Mouse (Mus musculus) midbrain, embryonic 11.5 days (tissue): ENCODE measurements around the gene C4b. TPM values are rescaled to one million over a fixed set of nuclear protein-coding genes. Genes with fewer than 3 reads are reported as not detected.
"Not testable (repeated sequence)": the region's sequence is repeated elsewhere in the genome, so short reads cannot be mapped to it uniquely, and the experiment has no call there.

ENCODE experiments used
- ATAC-seq: fragments of 200-750 bp; cut with Nextera tagmentation; 2 replicates; pipeline ENCODE4 v1.8.0; 2017; ENCODE audit warnings: moderate TSS enrichment, moderate library complexity; ENCODE audit not compliant: low FRiP score
- DNase-seq: peaks from one replicate; pipeline ENCODE4 v3.0.0; 2015; ENCODE audit warnings: low spot score; ENCODE audit errors: missing footprints
- H3K27ac ChIP-seq: fragments of 300-500 bp; sonication (generic); 2 replicates; pipeline ENCODE4 v1.5.1; 2014; ENCODE audit warnings: low read depth, low read length
- H3K27me3 ChIP-seq: fragments of 300-500 bp; sonication (generic); 2 replicates; pipeline ENCODE4 v1.6.1; 2014; ENCODE audit warnings: mild to moderate bottlenecking, low read length, moderate library complexity, mixed read lengths; ENCODE audit not compliant: control insufficient read depth, insufficient read depth
- H3K36me3 ChIP-seq: fragments of 300-500 bp; sonication (generic); 2 replicates; pipeline ENCODE4 v1.6.1; 2014; ENCODE audit warnings: mild to moderate bottlenecking, low read length, moderate library complexity, mixed read lengths; ENCODE audit not compliant: control insufficient read depth, insufficient read depth
- H3K4me1 ChIP-seq: fragments of 300-500 bp; sonication (generic); 2 replicates; pipeline ENCODE4 v1.6.1; 2014; ENCODE audit warnings: low read length; ENCODE audit not compliant: control insufficient read depth, insufficient read depth
- H3K4me2 ChIP-seq: fragments of 300-500 bp; sonication (generic); 2 replicates; pipeline ENCODE4 v1.6.1; 2014; ENCODE audit warnings: mild to moderate bottlenecking, moderate library complexity
- H3K4me3 ChIP-seq: fragments of 300-500 bp; sonication (generic); 2 replicates; pipeline ENCODE4 v1.5.1; 2014; ENCODE audit warnings: low read depth, low read length
- H3K9ac ChIP-seq: fragments of 300-500 bp; sonication (generic); 2 replicates; pipeline ENCODE4 v1.6.1; 2014; ENCODE audit warnings: low read length
- H3K9me3 ChIP-seq: fragments of 300-500 bp; sonication (generic); 2 replicates; pipeline ENCODE4 v1.6.1; 2016; ENCODE audit warnings: low read length; ENCODE audit not compliant: control insufficient read depth
- WGBS: fragments of 180-500 bp; shearing (Covaris S2); extraction: QIAGEN DNeasy Blood & Tissue Kit; methylation state at CpG from one replicate; pipeline ENCODE4 v1.1.7; 2014; 5-methylcytosine and 5-hydroxymethylcytosine counted together
- polyA plus RNA-seq: library from polyadenylated mRNA; unstranded; fragments of >200 nt; fragmentation: Nextera tagmentation; extraction: Ambion mirVana; gene quantifications from 2 replicates; pipeline ENCODE4 v1.2.1, GENCODE M21; 2014

C4b gene
- polyA plus RNA-seq, 1 experiment from 2014 or later: not detected

DNA sequence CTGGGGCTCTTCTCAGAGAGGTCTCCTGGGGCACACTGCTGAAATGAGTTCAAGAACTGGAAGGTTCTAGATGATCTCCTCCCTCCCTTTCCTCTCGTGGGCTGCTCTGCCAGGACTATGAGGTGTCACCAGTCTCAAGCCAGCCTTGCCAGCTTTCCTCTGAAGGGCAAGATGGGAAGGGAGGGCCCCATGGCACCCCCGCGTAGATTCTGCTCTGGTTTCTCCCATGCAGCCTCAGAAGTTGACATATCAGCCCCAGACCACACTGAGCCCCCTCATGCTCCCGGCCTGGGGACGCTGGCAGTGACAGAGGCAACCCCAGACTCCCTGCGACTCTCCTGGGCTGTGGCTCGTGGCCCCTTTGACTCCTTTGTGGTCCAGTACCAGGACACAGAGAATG lies 28.2 kb downstream of the C4b start:
- ATAC-seq: not testable (repeated sequence)

DNA sequence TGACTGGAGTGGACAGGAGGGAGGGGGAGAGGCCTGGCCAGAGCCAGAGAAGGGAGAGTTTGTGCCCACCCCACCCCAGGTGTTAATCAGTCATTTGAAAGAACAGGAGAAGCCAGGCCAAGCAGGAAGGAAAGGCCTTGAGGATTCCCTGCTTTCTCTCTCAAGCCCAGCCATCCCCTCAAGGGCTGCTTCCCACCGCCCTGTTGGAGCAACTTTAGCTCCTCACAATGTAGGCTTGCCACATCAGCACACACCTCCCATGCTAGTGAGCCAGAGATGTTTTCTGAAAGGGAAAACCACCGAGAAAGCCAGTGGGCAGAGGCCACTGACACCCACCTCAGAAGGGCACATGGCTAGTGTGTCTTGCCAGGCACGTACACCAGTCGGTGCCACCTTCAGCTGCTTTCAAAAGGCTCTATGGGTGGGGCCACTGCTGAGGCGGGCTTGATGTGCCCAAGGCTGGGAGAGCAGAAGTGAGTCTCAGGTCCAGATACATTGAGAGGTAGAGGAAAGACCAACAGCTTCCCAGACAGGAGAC lies 28.7 kb downstream of the C4b start:
- H3K36me3 ChIP-seq, H3K4me1 ChIP-seq, H3K4me2 ChIP-seq, H3K9me3 ChIP-seq, DNase-seq, H3K4me3 ChIP-seq, H3K27me3 ChIP-seq, H3K9ac ChIP-seq, H3K27ac ChIP-seq, ATAC-seq: not testable (repeated sequence)
- 81% methylated on average over 5 of the region's 5 CpGs for WGBS

More for the DNA sequence above, 28.2 kb downstream of the C4b start:
- not testable (repeated sequence) for H3K4me2 ChIP-seq, DNase-seq, H3K9ac ChIP-seq, H3K4me3 ChIP-seq, H3K9me3 ChIP-seq, H3K36me3 ChIP-seq, H3K4me1 ChIP-seq, H3K27me3 ChIP-seq, H3K27ac ChIP-seq
- WGBS: 87% methylated on average over 6 of the region's 7 CpGs

DNA sequence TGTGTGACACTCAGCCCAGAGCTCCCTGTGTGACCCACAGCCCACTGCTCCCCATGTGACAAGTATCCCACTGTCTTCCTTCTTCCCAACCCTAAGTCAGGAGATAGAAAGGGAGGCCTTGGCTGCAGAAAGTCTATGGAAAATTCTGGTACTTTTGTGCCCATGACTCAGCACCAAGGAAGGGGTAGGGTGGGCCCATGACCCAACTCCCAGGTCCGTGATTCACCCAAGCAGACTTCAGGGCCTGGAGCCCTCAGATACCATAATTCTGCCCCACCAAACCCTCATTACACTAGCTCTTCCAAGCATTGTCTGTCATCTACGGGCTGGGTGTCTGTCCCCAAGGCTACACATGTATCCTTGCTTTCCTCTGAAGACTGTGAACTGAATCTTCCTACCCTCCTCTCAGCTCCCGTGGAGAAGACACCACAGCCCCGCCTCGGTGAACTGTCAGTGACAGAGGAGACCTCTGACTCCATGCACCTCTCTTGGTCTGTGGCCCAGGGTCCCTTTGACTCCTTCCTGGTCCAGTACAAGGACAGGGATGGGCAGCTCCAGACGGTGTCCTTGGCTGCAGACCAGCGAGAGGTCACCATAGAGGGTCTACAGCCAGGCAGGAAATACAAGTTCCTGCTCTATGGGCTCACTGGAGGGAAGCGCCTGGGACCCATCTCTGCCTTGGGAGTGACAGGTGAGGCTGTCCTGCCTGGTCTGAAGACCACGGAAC lies 29.3 kb downstream of the C4b start:
- not testable (repeated sequence) for H3K4me2 ChIP-seq, H3K9ac ChIP-seq, H3K36me3 ChIP-seq, H3K4me3 ChIP-seq, H3K9me3 ChIP-seq, DNase-seq, H3K27ac ChIP-seq, H3K4me1 ChIP-seq, H3K27me3 ChIP-seq, ATAC-seq
- 90% methylated on average over 9 of the region's 9 CpGs for WGBS

DNA sequence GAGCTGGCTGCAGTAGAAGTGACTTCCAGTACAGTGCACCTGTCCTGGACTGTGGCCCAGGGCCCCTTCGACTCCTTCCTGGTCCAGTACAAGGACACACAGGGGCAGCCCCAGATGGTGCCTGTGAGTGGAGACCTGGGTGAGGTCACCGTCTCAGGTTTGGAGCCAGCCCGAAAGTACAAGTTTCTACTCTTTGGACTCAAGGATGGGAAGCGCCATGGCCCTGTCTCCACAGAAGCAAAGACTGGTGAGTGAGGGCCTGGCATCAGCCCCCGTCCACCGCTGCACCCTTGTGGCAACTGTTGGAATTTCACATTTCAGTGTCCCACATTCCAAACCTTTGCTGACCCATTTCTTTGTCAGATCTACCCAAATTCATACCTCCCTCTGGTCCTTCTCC lies 30.7 kb downstream of the C4b start:
- WGBS: 39% methylated on average over 6 of the region's 6 CpGs
- Histone ChIP-seq H3K4me2 (no peak overlapping the region), H3K27me3 (no peaks in the 10 kb centered on the region), H3K4me3 (no peak overlapping the region), H3K9me3 (no peaks in the 10 kb centered on the region), H3K27ac (no peak overlapping the region), H3K9ac (no peak overlapping the region), H3K36me3 (no peaks in the 10 kb centered on the region), H3K4me1 (no peaks in the 10 kb centered on the region)
- ATAC-seq (no peak), DNase-seq (no peak)

DNA sequence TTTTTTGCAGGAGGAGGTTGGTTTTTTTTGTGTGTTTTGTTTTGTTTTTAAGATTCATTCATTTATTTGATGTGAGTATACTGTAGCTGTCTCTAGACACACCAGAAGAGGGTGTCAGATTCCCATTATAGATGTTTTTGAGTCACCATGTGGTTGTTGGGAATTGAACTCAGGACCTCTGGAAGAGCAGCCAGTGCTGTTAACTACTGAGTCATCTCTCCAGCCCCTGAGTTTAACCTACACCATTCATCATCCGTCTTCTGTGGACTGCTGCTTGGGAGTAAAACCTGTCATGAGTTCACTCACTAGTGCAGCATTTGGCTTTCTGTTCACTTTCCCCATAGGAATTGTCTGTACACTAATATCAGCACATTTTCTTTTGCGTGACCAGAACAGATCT lies 37.2 kb downstream of the C4b start:
- H3K9me3 ChIP-seq, H3K4me1 ChIP-seq, H3K4me3 ChIP-seq, H3K36me3 ChIP-seq, H3K27ac ChIP-seq, ATAC-seq, DNase-seq, H3K9ac ChIP-seq, H3K27me3 ChIP-seq, H3K4me2 ChIP-seq: not testable (repeated sequence)
- WGBS: 79% methylated on average over 2 of the region's 2 CpGs

DNA sequence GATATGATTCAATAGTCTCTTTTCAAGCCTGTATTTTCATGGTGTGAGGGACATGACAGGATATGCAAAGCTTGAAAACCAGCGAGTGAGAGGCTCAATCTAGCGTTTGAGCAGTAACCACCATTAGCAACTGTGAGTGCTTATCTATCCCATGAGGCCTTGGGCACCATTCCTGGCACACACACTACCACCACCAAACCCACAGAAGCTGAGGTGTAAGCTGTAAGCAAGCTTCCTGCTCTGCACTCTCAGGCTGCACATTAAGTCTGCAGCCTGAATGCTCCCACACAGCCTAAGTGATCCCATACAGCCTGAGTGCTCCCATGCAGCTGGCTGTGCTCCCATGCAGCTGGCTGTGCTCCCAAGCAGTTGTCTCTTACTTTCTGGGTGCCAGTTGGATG lies 43.0 kb downstream of the C4b start:
- Histone ChIP-seq H3K9ac (no peak overlapping the region), H3K4me1 (peaks cover 5% of the 10 kb centered on the region; the same call in 1 of the 2 replicates), H3K9me3 (no peaks in the 10 kb centered on the region), H3K27me3 (no peaks in the 10 kb centered on the region), H3K4me2 (no peak overlapping the region), H3K4me3 (no peak overlapping the region), H3K27ac (no peak overlapping the region), H3K36me3 (no peaks in the 10 kb centered on the region)
- 82% methylated on average over 2 of the region's 2 CpGs for WGBS
- no peak for DNase-seq
- ATAC-seq: no peak

DNA sequence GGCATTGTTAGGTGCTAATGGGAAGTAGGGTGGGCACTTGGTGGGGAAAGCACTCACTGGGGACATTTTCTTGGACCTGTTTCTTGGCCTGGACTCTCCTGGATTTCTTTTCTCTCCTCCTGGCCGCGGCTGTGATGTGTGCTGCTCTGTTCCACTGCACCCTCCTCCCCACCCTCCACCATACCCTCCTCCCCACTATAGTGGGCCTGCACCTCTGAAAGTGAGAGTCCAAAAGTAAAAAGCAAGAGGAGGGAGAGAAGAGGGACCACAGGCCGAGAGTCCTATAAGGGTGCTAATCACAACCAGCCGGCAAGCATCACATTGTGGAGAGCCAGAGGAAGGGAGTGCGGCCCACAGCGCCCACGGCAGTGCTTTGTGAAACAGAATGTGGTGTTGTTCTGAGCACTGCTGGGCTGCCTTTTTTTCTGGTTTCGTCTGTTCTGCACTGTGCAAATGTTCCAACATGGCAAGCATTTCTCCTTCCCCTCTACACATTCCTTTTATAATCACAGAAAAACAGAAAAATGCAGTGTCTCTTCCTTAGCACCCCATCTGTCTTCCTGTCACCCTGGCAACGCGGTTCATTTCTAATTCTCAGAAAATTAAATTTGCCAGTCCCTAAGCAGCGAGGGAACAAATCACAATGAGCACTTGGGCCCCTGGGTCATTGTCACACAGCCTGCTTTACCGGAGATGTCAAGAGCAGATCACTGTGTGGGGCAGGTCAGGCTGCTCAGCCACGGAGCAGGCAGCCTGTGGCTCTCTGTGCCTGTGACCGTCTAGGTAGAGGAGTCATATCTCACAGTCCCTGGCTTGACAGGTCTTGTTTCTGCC lies 43.9 kb downstream of the C4b start:
- no peak overlapping the region for H3K4me2 ChIP-seq
- DNase-seq (no peak), ATAC-seq (0 out of 2 replicates have a peak, but pooled peaks have one; percentile 30)
- WGBS: 63% methylated on average over 14 of the region's 14 CpGs
- no peaks in the 10 kb centered on the region for H3K36me3 ChIP-seq
- no peak overlapping the region for H3K4me3 ChIP-seq
- peaks cover 5% of the 10 kb centered on the region; the same call in 1 of the 2 replicates for H3K4me1 ChIP-seq
- no peaks in the 10 kb centered on the region for H3K9me3 ChIP-seq
- no peak overlapping the region; the same call in 1 of the 2 replicates for H3K27ac ChIP-seq
- H3K9ac ChIP-seq: no peak overlapping the region
- H3K27me3 ChIP-seq: no peaks in the 10 kb centered on the region

DNA sequence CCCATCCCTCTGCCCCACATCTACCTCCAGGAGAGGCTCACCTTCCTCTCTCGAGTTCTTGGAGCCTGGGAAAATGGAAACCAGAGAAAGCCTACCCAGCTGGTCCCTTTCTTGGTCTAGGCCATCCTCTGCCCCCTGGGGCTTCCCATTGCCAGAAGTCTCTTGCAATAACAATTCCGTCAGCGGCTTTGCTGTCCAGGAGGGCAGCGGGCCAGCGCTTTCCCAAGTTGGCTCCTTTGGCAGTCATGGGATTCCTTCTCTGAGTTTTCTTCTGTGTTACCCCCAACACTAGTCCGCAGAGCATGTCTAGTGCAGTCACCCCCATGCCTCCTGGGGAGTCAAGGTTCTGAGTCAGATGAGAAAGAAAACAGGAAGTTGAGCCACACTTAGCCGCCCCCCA lies 50.8 kb downstream of the C4b start:
- H3K27me3 ChIP-seq: no peaks in the 10 kb centered on the region
- no peaks in the 10 kb centered on the region for H3K36me3 ChIP-seq
- DNase-seq (no peak), ATAC-seq (no peak)
- no peak overlapping the region for H3K4me2 ChIP-seq
- no peak overlapping the region for H3K4me3 ChIP-seq
- no peaks in the 10 kb centered on the region for H3K4me1 ChIP-seq
- H3K9me3 ChIP-seq: no peaks in the 10 kb centered on the region
- 57% methylated on average over 7 of the region's 7 CpGs for WGBS
- H3K9ac ChIP-seq: no peak overlapping the region
- H3K27ac ChIP-seq: no peak overlapping the region

DNA sequence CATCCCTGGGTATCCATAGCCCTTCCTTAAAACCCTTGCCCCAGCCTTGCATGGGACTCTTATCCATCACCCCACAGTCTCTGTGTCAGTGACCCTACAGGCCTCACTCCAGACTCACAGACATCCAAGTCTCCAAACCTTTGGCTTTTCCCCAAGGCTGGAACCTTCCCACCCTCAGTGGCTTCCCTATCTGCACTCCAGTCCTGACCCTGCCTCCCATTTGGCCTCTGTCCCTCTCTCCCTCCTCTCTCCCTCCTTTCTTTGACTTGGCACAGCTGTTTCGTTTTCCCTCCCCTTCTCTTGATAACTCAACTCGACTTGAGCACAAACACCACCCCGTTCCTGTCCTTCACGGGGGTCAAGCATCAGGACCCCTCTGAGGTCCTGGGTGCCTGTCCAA lies 53.2 kb downstream of the C4b start:
- Histone ChIP-seq H3K36me3 (no peaks in the 10 kb centered on the region), H3K4me1 (no peaks in the 10 kb centered on the region), H3K27me3 (no peaks in the 10 kb centered on the region), H3K9ac (no peak overlapping the region), H3K4me3 (no peak overlapping the region), H3K9me3 (no peaks in the 10 kb centered on the region), H3K4me2 (no peak overlapping the region), H3K27ac (no peak overlapping the region)
- WGBS: 74% methylated on average over 4 of the region's 4 CpGs
- ATAC-seq (no peak), DNase-seq (no peak)
